Mouse (Mus musculus) brain, embryonic 14.5 days (tissue): ENCODE measurements at regions not wholly inside any gene's neighbourhood (a gene's known extent, or its start where the extent isn't known, plus 50 kb on each side); places are given as distances from the start of the nearest gene placed in this dataset.

Experiments used
- CTCF ChIP-seq: fragments of 200-500 bp; IDR thresholded peaks from 2 replicates; pipeline ENCODE4 v1.5.1; 2012; ENCODE audit warnings: inconsistent platforms, mild to moderate bottlenecking, moderate library complexity, borderline replicate concordance; ENCODE audit not compliant: insufficient read depth, insufficient read length; ENCODE audit errors: extremely low read depth
- POLR2A ChIP-seq: fragments of 200-500 bp; IDR thresholded peaks from 2 replicates; pipeline ENCODE4 v1.6.1; 2012; ENCODE audit warnings: mild to moderate bottlenecking, inconsistent platforms, borderline replicate concordance; ENCODE audit not compliant: poor library complexity, insufficient read depth, insufficient read length, severe bottlenecking; ENCODE audit errors: extremely low read depth

GRCm38 (mm10) chr1:127017698-127018097, 187.1 kb upstream of the Nckap5 start:
- peak; percentile 43; the same call in 1 of the 2 replicates for TF ChIP-seq CTCF
- no peak for TF ChIP-seq POLR2A
